ENCODE assay signal across 8 mouse cellular contexts in the genomic region with DNA sequence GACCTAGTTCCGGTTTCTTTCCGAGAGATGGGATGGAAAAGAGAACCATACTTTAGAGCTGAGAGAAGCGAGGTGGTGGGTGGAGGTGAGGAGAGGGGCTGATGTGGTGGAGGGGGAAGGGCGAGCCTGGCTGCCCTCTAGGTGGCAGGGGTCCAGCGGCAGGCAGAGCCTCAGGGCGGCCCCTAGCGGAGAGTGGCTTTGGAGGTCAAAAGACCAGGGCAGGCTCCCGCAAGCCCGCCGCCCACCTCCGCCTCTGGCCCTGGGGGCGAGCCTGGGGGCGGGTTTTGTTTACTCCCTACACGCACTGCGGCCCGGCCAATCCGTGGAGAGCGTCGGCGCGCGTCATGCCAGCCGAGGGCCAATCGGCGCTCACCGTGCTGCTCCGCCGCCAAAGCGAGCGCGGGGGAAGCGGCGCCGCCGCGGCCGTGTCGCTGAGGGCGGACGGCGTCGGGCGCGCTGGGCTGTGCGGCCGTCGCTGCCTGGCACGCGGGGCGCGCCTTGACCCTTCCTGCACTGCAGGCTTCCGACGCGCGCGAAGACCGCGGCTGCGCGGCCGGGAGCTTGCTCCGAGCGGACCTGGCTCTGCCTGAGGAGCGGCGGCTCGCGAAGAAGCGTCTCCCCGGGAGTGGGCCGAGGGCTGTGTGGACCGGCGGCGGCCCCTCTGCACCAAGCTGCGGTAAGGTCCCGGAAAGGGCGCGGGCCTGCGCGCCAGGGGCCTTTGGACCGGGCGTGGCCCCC. TPM values are rescaled to one million over a fixed set of nuclear protein-coding genes. Genes with fewer than 3 reads are reported as not detected.
A peak's percentile ranks its signal among the peaks of the same experiment; 100 is the strongest.
DNase-seq lines count a peak whose midpoint lies in the region; ATAC-seq lines count a peak whose summit lies in the region.

A gene (plus strand): TSS at position 391 of the 738 bp plus-strand sequence.

- ATAC-seq in intestine, embryonic 14.5 days (replicated peaks; ENCODE audit: low FRiP score, low TSS enrichment, low read depth) = peak; percentile 99

- H3K36me3 ChIP-seq in intestine, embryonic 14.5 days (ENCODE audit: control insufficient read depth, insufficient read depth, low read length) = no peaks in the 10 kb centered on the region

- H3K9ac ChIP-seq in intestine, embryonic 14.5 days (ENCODE audit: low read length) = peak within 1 kb of the TSS; percentile 79

- H3K9me3 ChIP-seq in intestine, embryonic 14.5 days (ENCODE audit: control insufficient read depth, low read length) = no peaks in the 10 kb centered on the region

- peak within 1 kb of the TSS; percentile 85 for H3K27ac ChIP-seq in intestine, embryonic 14.5 days (ENCODE audit: low read depth)

- H3K27me3 ChIP-seq in intestine, embryonic 14.5 days (replicated peaks; ENCODE audit: control insufficient read depth, insufficient read depth, low read length) = no peaks in the 10 kb centered on the region

- peak within 1 kb of the TSS; percentile 71 for H3K4me3 ChIP-seq in intestine, embryonic 14.5 days (ENCODE audit: low read depth, low read length)

- H3K4me1 ChIP-seq in intestine, embryonic 14.5 days (replicated peaks; ENCODE audit: control insufficient read depth, insufficient read depth, low read length) = peaks cover 12% of the 10 kb centered on the region

- intact Hi-C loops in left cerebral cortex, postnatal 14 days (cut with DNase I) = no loop called here

- peak; percentile 94 to 96 for DNase-seq in adrenal gland, adult (ENCODE audit: inconsistent age in 2 of 2, low spot score in 1 of 2)
- peak; percentile 97 for DNase-seq in embryo, embryonic 10.5 days (ENCODE audit: low spot score)
- DNase-seq in gastrocnemius, postnatal 25 days = peak; percentile 93
- peak; percentile 88 for DNase-seq in intestine, embryonic 14.5 days (ENCODE audit: low spot score)
- DNase-seq in left cerebral cortex, postnatal 14 days (ENCODE audit: low spot score in 2 of 2) = peak; percentile 80 to 89
- peak; percentile 94 for DNase-seq in mesoderm, embryonic 11.5 days (ENCODE audit: low read depth, low spot score)
- peak; percentile 79 to 83 for DNase-seq in right cerebral cortex, postnatal 36 days (ENCODE audit: low spot score in 2 of 2)
- peak; percentile 93 for DNase-seq in yolk sac, embryonic 10.5 days (ENCODE audit: low spot score)

- WGBS in intestine, embryonic 14.5 days = under 1% methylated on average over 64 of the region's 81 CpGs

- peak within 1 kb of the TSS; percentile 75 for H3K4me2 ChIP-seq in intestine, embryonic 14.5 days (ENCODE audit: low read length)

RNA-seq across cellular contexts. Expression of the gene that starts here (rescaled TPM):
- 10 to 100 TPM; 32.5 to 36.5 TPM for total RNA-seq in gastrocnemius, postnatal 25 days (2021)
- 46.4 and 48.7 TPM in 2 replicates for polyA plus RNA-seq in intestine, embryonic 14.5 days (2014; fragmentation: Nextera tagmentation; extraction: Ambion mirVana)
- total RNA-seq in left cerebral cortex, postnatal 14 days (2021) = 10 to 100 TPM; 23.3 to 25.9 TPM

Comparison
In these comparisons a context has a peak if more than half of its experiments do, and no peak if none do; other contexts are left out.
1. Peak in every context shown above with its lines: DNase-seq, ATAC-seq, H3K4me3 ChIP-seq and H3K27ac ChIP-seq.